Mouse (Mus musculus): ENCODE results near the gene Cacna1d. TPM values are rescaled to one million over a fixed set of nuclear protein-coding genes. Genes with fewer than 3 reads are reported as not detected.

The Cacna1d gene
- polyA plus RNA-seq, 2 experiments from 2014 or later, result 2.2 to 2.7 TPM

GRCm38 (mm10) chr14:30198116-30198515 is 293.1 kb downstream of the Cacna1d start:
- ATAC-seq, result no peak

GRCm38 (mm10) chr14:30196959-30197358 is 294.3 kb downstream of the Cacna1d start:
- no peak for ATAC-seq

GRCm38 (mm10) chr14:30196235-30196634 is 295.0 kb downstream of the Cacna1d start:
- peak; percentile 97 for ATAC-seq

GRCm38 (mm10) chr14:30190308-30190971 is 300.8 kb downstream of the Cacna1d start:
- ATAC-seq, result no peak

- ATAC-seq, result no peak
Observed at GRCm38 (mm10) chr14:30185616-30186274, 305.5 kb downstream of the Cacna1d start.

GRCm38 (mm10) chr14:30184445-30185152 is 306.7 kb downstream of the Cacna1d start:
- ATAC-seq, result peak; percentile 85

GRCm38 (mm10) chr14:30184013-30184412 is 307.2 kb downstream of the Cacna1d start:
- ATAC-seq, result peak; percentile 9

GRCm38 (mm10) chr14:30182624-30183524 is 308.4 kb downstream of the Cacna1d start:
- ATAC-seq, result no peak

GRCm38 (mm10) chr14:30178306-30178705 is 312.9 kb downstream of the Cacna1d start:
- no peak for ATAC-seq

GRCm38 (mm10) chr14:30177850-30178249 is 313.4 kb downstream of the Cacna1d start:
- ATAC-seq, result no peak

- no peak for ATAC-seq
Observed at GRCm38 (mm10) chr14:30175362-30175761, 315.9 kb downstream of the Cacna1d start.

- ATAC-seq, result no peak
Observed at GRCm38 (mm10) chr14:30172821-30173755, 318.2 kb downstream of the Cacna1d start.

GRCm38 (mm10) chr14:30171593-30171992 is 319.7 kb downstream of the Cacna1d start:
- no peak for ATAC-seq

- no peak for ATAC-seq
Observed at GRCm38 (mm10) chr14:30171008-30171407, 320.2 kb downstream of the Cacna1d start.

GRCm38 (mm10) chr14:30169455-30169854 is 321.8 kb downstream of the Cacna1d start:
- ATAC-seq, result no peak

GRCm38 (mm10) chr14:30168902-30169301 is 322.4 kb downstream of the Cacna1d start:
- ATAC-seq, result no peak

- ATAC-seq, result no peak
Observed at GRCm38 (mm10) chr14:30168387-30168786, 322.9 kb downstream of the Cacna1d start.

- ATAC-seq, result no peak
Observed at GRCm38 (mm10) chr14:30167606-30168005, 323.6 kb downstream of the Cacna1d start.

- no peak for ATAC-seq
Observed at GRCm38 (mm10) chr14:30166036-30166435, 325.2 kb downstream of the Cacna1d start.

GRCm38 (mm10) chr14:30163733-30164708 is 327.2 kb downstream of the Cacna1d start:
- ATAC-seq, result no peak
